Mouse (Mus musculus) gastrocnemius, postnatal 25 days (tissue): ENCODE results near the gene Tfap4. TPM values are rescaled to one million over a fixed set of nuclear protein-coding genes. Genes with fewer than 3 reads are reported as not detected.
A peak's percentile ranks its signal among the peaks of the same experiment; 100 is the strongest.
"Not testable (repeated sequence)": the region's sequence is repeated elsewhere in the genome, so short reads cannot be mapped to it uniquely, and the experiment has no call there.

ENCODE experiments used
- DNase-seq: peaks from one replicate; pipeline ENCODE4 v3.0.0; 2022
- total RNA-seq, 2 experiments: library from RNA; stranded (reverse); gene quantifications; 1 replicate in 1 of 2; 2 replicates in 1 of 2; pipeline ENCODE4 v1.2.3; 2021

The Tfap4 gene
- total RNA-seq, 2 experiments from 2014 or later = 2.3 to 3.2 TPM

GRCm38 (mm10) chr16:4592909-4593875 lies 33.5 kb upstream of the Tfap4 start:
- DNase-seq = no peak

- DNase-seq = no peak
Measured at GRCm38 (mm10) chr16:4590236-4590635, 30.6 kb upstream of the Tfap4 start.

GRCm38 (mm10) chr16:4587516-4588210 lies 28.0 kb upstream of the Tfap4 start:
- no peak for DNase-seq

- peak; percentile 99 for DNase-seq
Measured at GRCm38 (mm10) chr16:4586531-4587123, 27.0 kb upstream of the Tfap4 start.

GRCm38 (mm10) chr16:4585642-4586530 lies 26.2 kb upstream of the Tfap4 start:
- DNase-seq = no peak

- DNase-seq = no peak
Measured at GRCm38 (mm10) chr16:4584438-4584837, 24.8 kb upstream of the Tfap4 start.

GRCm38 (mm10) chr16:4583807-4584206 lies 24.2 kb upstream of the Tfap4 start:
- no peak for DNase-seq

- DNase-seq = not testable (repeated sequence)
Measured at GRCm38 (mm10) chr16:4581179-4581578, 21.5 kb upstream of the Tfap4 start.

GRCm38 (mm10) chr16:4578630-4579029 lies 19.0 kb upstream of the Tfap4 start:
- no peak for DNase-seq

GRCm38 (mm10) chr16:4576873-4577272 lies 17.2 kb upstream of the Tfap4 start:
- no peak for DNase-seq

GRCm38 (mm10) chr16:4576038-4576437 lies 16.4 kb upstream of the Tfap4 start:
- no peak for DNase-seq

GRCm38 (mm10) chr16:4570737-4571136 lies 11.1 kb upstream of the Tfap4 start:
- DNase-seq = peak; percentile 31

- peak; percentile 53 for DNase-seq
Measured at GRCm38 (mm10) chr16:4567912-4568311, 8.3 kb upstream of the Tfap4 start.

GRCm38 (mm10) chr16:4560145-4560952 lies 695 bp upstream of the Tfap4 start:
- peak; percentile 78 for DNase-seq

GRCm38 (mm10) chr16:4558980-4559631 lies 548 bp downstream of the Tfap4 start:
- DNase-seq = peak; percentile 72

GRCm38 (mm10) chr16:4558384-4558979 lies 1.2 kb downstream of the Tfap4 start:
- peak; percentile 90 for DNase-seq

GRCm38 (mm10) chr16:4557949-4558348 lies 1.7 kb downstream of the Tfap4 start:
- DNase-seq = peak; percentile 75

- no peak for DNase-seq
Measured at GRCm38 (mm10) chr16:4557085-4557484, 2.6 kb downstream of the Tfap4 start.

GRCm38 (mm10) chr16:4555555-4555954 lies 4.1 kb downstream of the Tfap4 start:
- DNase-seq = no peak
